In genomic region chr4:122909572-122910189, GRCm38 (mm10) we compare ENCODE assay signal across 12 mouse cellular contexts. TPM values are rescaled to one million over a fixed set of nuclear protein-coding genes. Genes with fewer than 3 reads are reported as not detected.
A peak's percentile ranks its signal among the peaks of the same experiment; 100 is the strongest.
DNase-seq lines count a peak whose midpoint lies in the region; ATAC-seq and TF ChIP-seq lines count a peak whose summit lies in the region.
"Had no signal": no experiment of that assay in that cellular context is flagged by ENCODE, and none has a peak within 500 bp of the region (broad histone marks: within the 10 kb centered on the region; RNA-seq: fewer than 3 reads in every experiment).

No protein-coding gene starts in this region.

- H3K4me1 ChIP-seq in forebrain, postnatal 0 days (ENCODE audit: insufficient read depth), result 0 out of 2 replicates have a peak, but pooled peaks cover 4% of the 10 kb centered on the region
- H3K4me1 ChIP-seq: limb, embryonic 12.5 days had no signal

- ATAC-seq in frontal cortex, adult (ENCODE audit: low TSS enrichment), result peak; percentile 86
- ATAC-seq in forebrain, postnatal 0 days, result peak; percentile 93
- ATAC-seq in erythroid progenitor cell, adult 5-6 weeks (replicated peaks; ENCODE audit: low FRiP score, poor library complexity, severe bottlenecking), result no peak
- ATAC-seq: lung, postnatal 0 days had no signal

- no peaks in the 10 kb centered on the region for H3K27me3 ChIP-seq in forebrain, postnatal 0 days (ENCODE audit: insufficient read depth, low read length)
- H3K27me3 ChIP-seq: limb, embryonic 12.5 days had no signal

- peak overlapping the region; percentile 35 for H3K4me2 ChIP-seq in forebrain, postnatal 0 days (ENCODE audit: low read depth)
- H3K4me2 ChIP-seq: limb, embryonic 12.5 days had no signal

- peak overlapping the region; percentile 85 for H3K27ac ChIP-seq in forebrain, postnatal 0 days (ENCODE audit: low read depth, low read length)
- H3K27ac ChIP-seq: limb, embryonic 12.5 days had no signal

- no peaks in the 10 kb centered on the region for H3K9me3 ChIP-seq in forebrain, postnatal 0 days (ENCODE audit: low read length)

- no peak for DNase-seq in frontal cortex, postnatal 25 days (ENCODE audit: low spot score in 2 of 2)
- peak; percentile 85 for DNase-seq in forebrain, postnatal 0 days
- DNase-seq in layer of hippocampus, postnatal 14 days (ENCODE audit: low spot score in 2 of 2), result peak; percentile 63 to 82
- DNase-seq in right cerebral cortex, adult 2 months (ENCODE audit: low spot score in 2 of 2), result peak; percentile 67 to 70
- no peak for DNase-seq in heart, postnatal 10 days
- no peak for DNase-seq in spleen, postnatal 36 days (ENCODE audit: low spot score in 2 of 2)

- WGBS in forebrain, postnatal 0 days, result 19% methylated on average over 12 of the region's 12 CpGs

- H3K9ac ChIP-seq in forebrain, postnatal 0 days, result peak overlapping the region; percentile 44
- H3K9ac ChIP-seq: limb, embryonic 12.5 days had no signal

- intact Hi-C loops in heart, postnatal 10 days (cut with DNase I), result no loop called here

- H3K4me3 ChIP-seq in forebrain, postnatal 0 days (ENCODE audit: low read depth, low read length), result peak overlapping the region; percentile 14
- H3K4me3 ChIP-seq: limb, embryonic 12.5 days; myocyte had no signal

- no peak for TF ChIP-seq CTCF in forebrain, postnatal 0 days (IDR thresholded peaks at IDR 0.05; ENCODE audit: low read depth)

- no peaks in the 10 kb centered on the region for H3K36me3 ChIP-seq in forebrain, postnatal 0 days (ENCODE audit: insufficient read depth)
- H3K36me3 ChIP-seq: limb, embryonic 12.5 days had no signal

RNA-seq across cellular contexts. Expression of gene Cap1, which starts 23.8 kb away (rescaled TPM):
- 155 and 161 TPM in 2 replicates for total RNA-seq in forebrain, postnatal 0 days (2014; rRNA removed)
- 68.5 and 75.2 TPM in 2 replicates for polyA plus RNA-seq in forebrain, postnatal 0 days (2015; fragmentation: Nextera tagmentation; extraction: Ambion mirVana)
- total RNA-seq in layer of hippocampus, postnatal 14 days (2021), result 100 to 1,000 TPM; 231 to 249 TPM
- total RNA-seq in heart, postnatal 10 days (2021), result 10 to 100 TPM; 84.6 to 89.1 TPM
- total RNA-seq in erythroid progenitor cell, adult 5-6 weeks (2015; ENCODE audit: low replicate concordance), result 80.5 and 81.8 TPM in 2 replicates
- total RNA-seq in erythroid progenitor cell, adult 5-6 weeks (2017; ENCODE audit: low replicate concordance), result 71.2 and 81.2 TPM in 2 replicates

RNA-seq across cellular contexts. Expression of gene Mfsd2a, which starts 51.3 kb away (rescaled TPM):
- 34.7 and 40.7 TPM in 2 replicates for total RNA-seq in forebrain, postnatal 0 days (2014; rRNA removed)
- polyA plus RNA-seq in forebrain, postnatal 0 days (2015; fragmentation: Nextera tagmentation; extraction: Ambion mirVana), result 30.6 and 33.4 TPM in 2 replicates
- total RNA-seq in layer of hippocampus, postnatal 14 days (2021), result 10 to 100 TPM; 71.2 to 86.1 TPM
- total RNA-seq in heart, postnatal 10 days (2021), result 1 to 10 TPM in 1 of 2 experiments, under 1 TPM in 1; 0.12 to 2.3 TPM
- total RNA-seq in erythroid progenitor cell, adult 5-6 weeks (2015; ENCODE audit: low replicate concordance), result not detected in 2 replicates
- not detected in 2 replicates for total RNA-seq in erythroid progenitor cell, adult 5-6 weeks (2017; ENCODE audit: low replicate concordance)
- total RNA-seq: granulocyte monocyte progenitor cell, adult 5-6 weeks had no signal

Comparison
In these comparisons a context has a peak if more than half of its experiments do, and no peak if none do; other contexts are left out.
1. DNase-seq: peak in forebrain, postnatal 0 days (single experiment), layer of hippocampus, postnatal 14 days (2 of 2) and right cerebral cortex, adult 2 months (2 of 2); none in frontal cortex, postnatal 25 days (0 of 2), heart, postnatal 10 days (0 of 2) and spleen, postnatal 36 days (0 of 2).
2. RNA of gene Mfsd2a, which starts 51.3 kb away (total RNA-seq): 71.2 to 86.1 TPM in layer of hippocampus, postnatal 14 days and 34.7 to 40.7 TPM in forebrain, postnatal 0 days; 0.12 to 2.3 TPM in heart, postnatal 10 days and not detected in erythroid progenitor cell, adult 5-6 weeks; every median in the first group is over 10 times any median in the second.